In genomic region chr7:98968082-98968674, GRCm38 (mm10) we compare ENCODE assay signal across 9 mouse cellular contexts.
DNase-seq lines count a peak whose midpoint lies in the region; ATAC-seq and TF ChIP-seq lines count a peak whose summit lies in the region.
"Had no signal": no experiment of that assay in that cellular context is flagged by ENCODE, and none has a peak within 500 bp of the region (broad histone marks: within the 10 kb centered on the region; RNA-seq: fewer than 3 reads in every experiment).

No protein-coding gene starts in this region.

- no peaks in the 10 kb centered on the region for H3K9me3 ChIP-seq in forebrain, postnatal 0 days (ENCODE audit: low read length)
- H3K9me3 ChIP-seq: liver, embryonic 15.5 days had no signal

- H3K36me3 ChIP-seq in forebrain, postnatal 0 days (ENCODE audit: insufficient read depth) = no peaks in the 10 kb centered on the region
- H3K36me3 ChIP-seq: liver, embryonic 15.5 days had no signal

- H3K4me1 ChIP-seq in forebrain, postnatal 0 days (ENCODE audit: insufficient read depth) = 0 out of 2 replicates have a peak, but pooled peaks cover 3% of the 10 kb centered on the region

- H3K4me2 ChIP-seq in forebrain, postnatal 0 days (ENCODE audit: low read depth) = peak overlapping the region; percentile 40
- H3K4me2 ChIP-seq: liver, embryonic 15.5 days had no signal

- 7% methylated on average over 16 of the region's 16 CpGs for WGBS in forebrain, postnatal 0 days

- no peak for TF ChIP-seq CTCF in forebrain, postnatal 0 days (IDR thresholded peaks at IDR 0.05; ENCODE audit: low read depth)

- no peaks in the 10 kb centered on the region for H3K27me3 ChIP-seq in forebrain, postnatal 0 days (ENCODE audit: insufficient read depth, low read length)
- H3K27me3 ChIP-seq: liver, embryonic 15.5 days had no signal

- peak overlapping the region; percentile 45 for H3K9ac ChIP-seq in forebrain, postnatal 0 days
- H3K9ac ChIP-seq: liver, embryonic 15.5 days had no signal

- intact Hi-C loops in left cerebral cortex, postnatal 4 days (cut with DNase I) = no loop called here

- 0 out of 2 replicates have a peak overlapping the region, but pooled peaks have one; percentile 30 for H3K27ac ChIP-seq in forebrain, postnatal 0 days (ENCODE audit: low read depth, low read length)
- H3K27ac ChIP-seq: liver, embryonic 15.5 days had no signal

- ATAC-seq in forebrain, postnatal 0 days = peak; percentile 69

- peak overlapping the region; percentile 12; the same call in 1 of the 2 replicates for H3K4me3 ChIP-seq in forebrain, postnatal 0 days (ENCODE audit: low read depth, low read length)
- H3K4me3 ChIP-seq: liver, embryonic 15.5 days had no signal

- DNase-seq in cerebellum, adult 18-20 months = peak; percentile 29 to 35
- no peak for DNase-seq in cerebellum, postnatal 4 days (ENCODE audit: low spot score in 2 of 2)
- DNase-seq in left cerebral cortex, adult 18-20 months (ENCODE audit: low spot score in 2 of 2) = peak; percentile 37 to 51
- DNase-seq in left cerebral cortex, postnatal 4 days = no peak
- peak; percentile 38 for DNase-seq in forebrain, postnatal 0 days
- peak; percentile 49 to 52 for DNase-seq in right cerebral cortex, adult 2 months (ENCODE audit: low spot score in 2 of 2)
- no peak for DNase-seq in adrenal gland, postnatal 25 days
- DNase-seq in spleen, adult 12 weeks (ENCODE audit: low spot score) = no peak

Comparison
In these comparisons a context has a peak if more than half of its experiments do, and no peak if none do; other contexts are left out.
1. DNase-seq: peak in cerebellum, adult 18-20 months (2 of 2), left cerebral cortex, adult 18-20 months (2 of 2), forebrain, postnatal 0 days (single experiment) and right cerebral cortex, adult 2 months (2 of 2); none in cerebellum, postnatal 4 days (0 of 2), left cerebral cortex, postnatal 4 days (single experiment), adrenal gland, postnatal 25 days (single experiment) and spleen, adult 12 weeks (single experiment).